Mouse (Mus musculus) 416B (cell line): Measurements from ENCODE around the gene Ddx5.
"Not testable (repeated sequence)": the region's sequence is repeated elsewhere in the genome, so short reads cannot be mapped to it uniquely, and the experiment has no call there.

Experiments used
- DNase-seq: peaks from one replicate; pipeline ENCODE4 v3.0.0; 2011; ENCODE audit warnings: low read depth

Ddx5 gene

GRCm38 (mm10) chr11:106788775-106789459 lies at the start of gene Ddx5, which contains the start of gene Cep95:
Ddx5 (minus strand) TSS chr11:106789185.
Cep95 (plus strand) TSS chr11:106789252.
- DNase-seq: peak; percentile 99

- no peak for DNase-seq
These were observed 39.1 kb upstream of the Ddx5 start for GRCm38 (mm10) chr11:106828079-106828478.

GRCm38 (mm10) chr11:106824403-106824802 lies 35.4 kb upstream of the Ddx5 start:
- no peak for DNase-seq

- DNase-seq: no peak
These were observed 34.8 kb upstream of the Ddx5 start for GRCm38 (mm10) chr11:106823741-106824140.

GRCm38 (mm10) chr11:106822911-106823310 lies 33.9 kb upstream of the Ddx5 start:
- DNase-seq: no peak

GRCm38 (mm10) chr11:106822491-106822890 lies 33.5 kb upstream of the Ddx5 start:
- DNase-seq: no peak

GRCm38 (mm10) chr11:106821397-106821796 lies 32.4 kb upstream of the Ddx5 start:
- no peak for DNase-seq

GRCm38 (mm10) chr11:106820972-106821371 lies 32.0 kb upstream of the Ddx5 start:
- peak; percentile 56 for DNase-seq

- no peak for DNase-seq
These were observed 31.3 kb upstream of the Ddx5 start for GRCm38 (mm10) chr11:106820252-106820651.

GRCm38 (mm10) chr11:106819595-106819994 lies 30.6 kb upstream of the Ddx5 start:
- peak; percentile 41 for DNase-seq

- DNase-seq: no peak
These were observed 29.4 kb upstream of the Ddx5 start for GRCm38 (mm10) chr11:106818341-106818740.

- no peak for DNase-seq
These were observed 28.8 kb upstream of the Ddx5 start for GRCm38 (mm10) chr11:106817808-106818207.

- no peak for DNase-seq
These were observed 28.2 kb upstream of the Ddx5 start for GRCm38 (mm10) chr11:106817156-106817555.

GRCm38 (mm10) chr11:106816316-106816715 lies 27.3 kb upstream of the Ddx5 start:
- no peak for DNase-seq

GRCm38 (mm10) chr11:106815761-106816160 lies 26.8 kb upstream of the Ddx5 start:
- DNase-seq: no peak

GRCm38 (mm10) chr11:106815331-106815730 lies 26.3 kb upstream of the Ddx5 start:
- no peak for DNase-seq

GRCm38 (mm10) chr11:106814601-106815320 lies 25.8 kb upstream of the Ddx5 start:
- no peak for DNase-seq

- DNase-seq: no peak
These were observed 23.6 kb upstream of the Ddx5 start for GRCm38 (mm10) chr11:106812410-106813136.

GRCm38 (mm10) chr11:106807442-106807841 lies 18.5 kb upstream of the Ddx5 start:
- DNase-seq: not testable (repeated sequence)

- DNase-seq: no peak
These were observed 13.2 kb upstream of the Ddx5 start for GRCm38 (mm10) chr11:106802069-106802627.

GRCm38 (mm10) chr11:106795679-106796078 lies 6.7 kb upstream of the Ddx5 start:
- no peak for DNase-seq

GRCm38 (mm10) chr11:106793846-106794245 lies 4.9 kb upstream of the Ddx5 start:
- DNase-seq: peak; percentile 62
